Mouse (Mus musculus): ENCODE measurements around the gene Alpl. TPM values are rescaled to one million over a fixed set of nuclear protein-coding genes. Genes with fewer than 3 reads are reported as not detected.

The Alpl gene
- polyA plus RNA-seq, 1 experiment from 2014 or later, result 2.5 TPM

DNA sequence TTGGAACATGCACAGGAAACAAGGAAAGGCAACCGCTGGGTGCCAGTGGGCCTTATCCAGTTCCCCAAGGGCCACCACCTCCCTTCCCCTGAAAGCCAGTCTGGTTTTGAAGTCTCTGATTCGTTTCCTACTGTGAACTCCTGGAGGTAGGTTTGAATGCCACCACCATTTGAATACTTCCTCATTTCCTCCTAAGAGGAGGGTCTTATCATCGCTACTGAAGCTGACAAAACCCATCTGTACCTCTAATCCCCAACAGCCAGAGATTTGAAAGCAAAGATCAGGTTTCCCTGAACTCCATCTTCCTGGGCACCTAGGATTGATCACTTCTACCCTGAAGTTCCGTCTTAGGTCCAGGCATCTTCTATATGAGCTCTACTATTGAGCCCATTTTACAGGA lies 854 bp upstream of the Alpl start:
- H3K9ac ChIP-seq (ENCODE audit: low read length), result no peak overlapping the region
- ATAC-seq (ENCODE audit: low FRiP score, low TSS enrichment), result no peak
- DNase-seq (ENCODE audit: low spot score), result no peak
- H3K4me3 ChIP-seq (ENCODE audit: low read depth, low read length), result no peak overlapping the region
- H3K4me1 ChIP-seq (replicated peaks; ENCODE audit: control insufficient read depth, insufficient read depth), result 0 out of 2 replicates have a peak, but pooled peaks cover 4% of the 10 kb centered on the region
- TF ChIP-seq CTCF (IDR thresholded peaks at IDR 0.05; ENCODE audit: low read depth), result no peak
- TF ChIP-seq EP300 (optimal IDR thresholded peaks at IDR 0.05), result no peak
- no peaks in the 10 kb centered on the region for H3K36me3 ChIP-seq (ENCODE audit: control insufficient read depth, insufficient read depth, low read length)
- 72% methylated on average over 4 of the region's 4 CpGs for WGBS
- no peaks in the 10 kb centered on the region for H3K27me3 ChIP-seq (ENCODE audit: control insufficient read depth, insufficient read depth, low read length)
- no peaks in the 10 kb centered on the region for H3K9me3 ChIP-seq (ENCODE audit: control insufficient read depth, low read length)
- no peak overlapping the region for H3K4me2 ChIP-seq (replicated peaks; ENCODE audit: low read depth)
- no peak overlapping the region for H3K27ac ChIP-seq (replicated peaks)

DNA sequence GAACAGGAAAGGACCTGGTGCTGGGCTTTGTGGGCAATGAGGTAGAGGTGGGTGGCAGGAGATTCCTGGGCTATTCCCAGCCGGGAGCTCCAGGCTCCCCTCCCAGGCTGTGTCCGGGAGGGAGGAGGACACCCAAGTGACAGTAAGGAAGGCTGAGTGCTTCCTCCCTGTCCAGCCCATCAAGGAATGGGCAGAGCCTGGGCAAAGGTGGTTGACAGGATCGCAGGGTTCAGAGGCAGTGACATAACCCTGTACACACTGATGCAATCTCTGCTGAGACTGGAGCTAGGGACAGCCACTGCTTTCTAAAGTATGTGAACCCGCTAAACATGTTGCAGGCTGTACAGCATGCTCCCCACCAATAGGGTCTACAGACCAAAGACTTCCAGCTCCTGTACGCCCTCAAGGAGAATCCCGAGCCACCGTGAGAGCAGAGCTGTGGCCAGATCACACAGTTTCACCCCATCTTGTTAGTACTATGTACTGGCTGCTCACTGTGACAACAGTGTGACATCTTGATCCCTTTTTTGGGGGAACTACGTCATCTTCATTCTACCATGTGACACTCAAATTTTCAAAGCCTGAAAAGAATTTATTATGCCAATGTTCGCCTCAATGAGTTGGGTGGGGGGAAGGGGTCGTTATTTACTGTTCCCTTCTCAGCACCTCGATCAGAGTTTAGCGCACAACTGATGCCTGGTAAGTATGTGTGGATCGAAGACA lies 1.8 kb downstream of the Alpl start:
- Histone ChIP-seq H3K36me3 (ENCODE audit: control insufficient read depth, insufficient read depth, low read length) (no peaks in the 10 kb centered on the region), H3K4me1 (replicated peaks; ENCODE audit: control insufficient read depth, insufficient read depth) (0 out of 2 replicates have a peak, but pooled peaks cover 4% of the 10 kb centered on the region), H3K9ac (ENCODE audit: low read length) (no peak overlapping the region), H3K27me3 (ENCODE audit: control insufficient read depth, insufficient read depth, low read length) (no peaks in the 10 kb centered on the region), H3K4me3 (ENCODE audit: low read depth, low read length) (no peak overlapping the region), H3K4me2 (replicated peaks; ENCODE audit: low read depth) (no peak overlapping the region), H3K27ac (replicated peaks) (no peak overlapping the region), H3K9me3 (ENCODE audit: control insufficient read depth, low read length) (no peaks in the 10 kb centered on the region)
- peak; percentile 22; the same call in 1 of the 2 replicates for ATAC-seq (ENCODE audit: low FRiP score, low TSS enrichment)
- 82% methylated on average over 13 of the region's 13 CpGs for WGBS
- no peak for DNase-seq (ENCODE audit: low spot score)
- TF ChIP-seq CTCF (IDR thresholded peaks at IDR 0.05; ENCODE audit: low read depth) (no peak), EP300 (optimal IDR thresholded peaks at IDR 0.05) (no peak)

- TF ChIP-seq EP300 (optimal IDR thresholded peaks at IDR 0.05), result no peak
- no peak for TF ChIP-seq CTCF (IDR thresholded peaks at IDR 0.05; ENCODE audit: low read depth)
- Histone ChIP-seq H3K9ac (ENCODE audit: low read length) (no peak overlapping the region), H3K4me1 (replicated peaks; ENCODE audit: control insufficient read depth, insufficient read depth) (0 out of 2 replicates have a peak, but pooled peaks cover 4% of the 10 kb centered on the region), H3K4me2 (replicated peaks; ENCODE audit: low read depth) (no peak overlapping the region), H3K36me3 (ENCODE audit: control insufficient read depth, insufficient read depth, low read length) (no peaks in the 10 kb centered on the region), H3K4me3 (ENCODE audit: low read depth, low read length) (no peak overlapping the region), H3K27ac (replicated peaks) (no peak overlapping the region), H3K9me3 (ENCODE audit: control insufficient read depth, low read length) (no peaks in the 10 kb centered on the region), H3K27me3 (ENCODE audit: control insufficient read depth, insufficient read depth, low read length) (no peaks in the 10 kb centered on the region)
- DNase-seq (ENCODE audit: low spot score) (no peak), ATAC-seq (ENCODE audit: low FRiP score, low TSS enrichment) (no peak)
- WGBS, result 77% methylated on average over 7 of the region's 7 CpGs
Measured at GRCm38 (mm10) chr4:137793611-137794010, 2.6 kb downstream of the Alpl start.

DNA sequence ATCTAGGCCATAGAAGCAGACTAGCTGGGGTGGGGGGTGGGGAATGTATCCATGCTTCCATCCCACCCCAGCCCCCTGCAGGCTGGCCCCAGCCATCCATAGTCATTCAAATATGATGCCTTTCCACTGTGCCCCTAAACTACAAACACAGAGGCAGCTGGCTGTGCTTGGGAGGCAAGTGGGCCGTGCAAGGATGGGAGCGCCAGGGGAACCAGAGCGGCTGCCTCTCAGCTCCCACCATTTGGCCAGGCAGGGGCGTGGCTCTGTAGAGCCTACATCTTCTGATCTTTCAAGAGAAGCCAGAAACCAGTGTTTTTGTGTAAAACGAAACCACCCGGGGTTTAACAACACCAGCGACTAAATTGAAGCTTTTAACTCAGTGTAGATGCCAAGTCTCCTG lies 4.7 kb downstream of the Alpl start:
- no peak overlapping the region for H3K4me3 ChIP-seq (ENCODE audit: low read depth, low read length)
- no peak for DNase-seq (ENCODE audit: low spot score)
- no peak overlapping the region for H3K27ac ChIP-seq (replicated peaks)
- no peak overlapping the region for H3K9ac ChIP-seq (ENCODE audit: low read length)
- no peak for ATAC-seq (ENCODE audit: low FRiP score, low TSS enrichment)
- no peaks in the 10 kb centered on the region for H3K9me3 ChIP-seq (ENCODE audit: control insufficient read depth, low read length)
- H3K36me3 ChIP-seq (ENCODE audit: control insufficient read depth, insufficient read depth, low read length), result no peaks in the 10 kb centered on the region
- 31% methylated on average over 7 of the region's 7 CpGs for WGBS
- TF ChIP-seq EP300 (optimal IDR thresholded peaks at IDR 0.05), result no peak
- TF ChIP-seq CTCF (IDR thresholded peaks at IDR 0.05; ENCODE audit: low read depth), result no peak
- H3K4me2 ChIP-seq (replicated peaks; ENCODE audit: low read depth), result no peak overlapping the region
- H3K27me3 ChIP-seq (ENCODE audit: control insufficient read depth, insufficient read depth, low read length), result no peaks in the 10 kb centered on the region
- H3K4me1 ChIP-seq (replicated peaks; ENCODE audit: control insufficient read depth, insufficient read depth), result 0 out of 2 replicates have a peak, but pooled peaks cover 4% of the 10 kb centered on the region

GRCm38 (mm10) chr4:137790981-137791380 lies 5.2 kb downstream of the Alpl start:
- no peak overlapping the region for H3K4me2 ChIP-seq (replicated peaks; ENCODE audit: low read depth)
- H3K4me3 ChIP-seq (ENCODE audit: low read depth, low read length), result no peak overlapping the region
- no peak overlapping the region for H3K9ac ChIP-seq (ENCODE audit: low read length)
- DNase-seq (ENCODE audit: low spot score), result no peak
- no peak for ATAC-seq (ENCODE audit: low FRiP score, low TSS enrichment)
- H3K27me3 ChIP-seq (ENCODE audit: control insufficient read depth, insufficient read depth, low read length), result no peaks in the 10 kb centered on the region
- no peaks in the 10 kb centered on the region for H3K9me3 ChIP-seq (ENCODE audit: control insufficient read depth, low read length)
- 79% methylated on average over 5 of the region's 5 CpGs for WGBS
- H3K4me1 ChIP-seq (replicated peaks; ENCODE audit: control insufficient read depth, insufficient read depth), result 0 out of 2 replicates have a peak, but pooled peaks cover 4% of the 10 kb centered on the region
- H3K36me3 ChIP-seq (ENCODE audit: control insufficient read depth, insufficient read depth, low read length), result no peaks in the 10 kb centered on the region
- TF ChIP-seq EP300 (optimal IDR thresholded peaks at IDR 0.05), result no peak
- TF ChIP-seq CTCF (IDR thresholded peaks at IDR 0.05; ENCODE audit: low read depth), result no peak
- no peak overlapping the region for H3K27ac ChIP-seq (replicated peaks)

- Histone ChIP-seq H3K27ac (replicated peaks) (0 out of 2 replicates have a peak overlapping the region, but pooled peaks have one; percentile 8), H3K4me3 (ENCODE audit: low read depth, low read length) (no peak overlapping the region), H3K27me3 (ENCODE audit: control insufficient read depth, insufficient read depth, low read length) (no peaks in the 10 kb centered on the region), H3K9me3 (ENCODE audit: control insufficient read depth, low read length) (no peaks in the 10 kb centered on the region), H3K9ac (ENCODE audit: low read length) (no peak overlapping the region), H3K4me1 (replicated peaks; ENCODE audit: control insufficient read depth, insufficient read depth) (no peaks in the 10 kb centered on the region), H3K36me3 (ENCODE audit: control insufficient read depth, insufficient read depth, low read length) (no peaks in the 10 kb centered on the region), H3K4me2 (replicated peaks; ENCODE audit: low read depth) (no peak overlapping the region)
- WGBS, result 55% methylated on average over 7 of the region's 7 CpGs
- no peak for DNase-seq (ENCODE audit: low spot score)
- TF ChIP-seq EP300 (optimal IDR thresholded peaks at IDR 0.05), result no peak
- no peak for TF ChIP-seq CTCF (IDR thresholded peaks at IDR 0.05; ENCODE audit: low read depth)
- ATAC-seq (ENCODE audit: low FRiP score, low TSS enrichment), result peak; percentile 79
Measured at GRCm38 (mm10) chr4:137788511-137789049, 7.6 kb downstream of the Alpl start.
